Mouse (Mus musculus): ENCODE results near the gene Scn10a.

Scn10a gene

DNA sequence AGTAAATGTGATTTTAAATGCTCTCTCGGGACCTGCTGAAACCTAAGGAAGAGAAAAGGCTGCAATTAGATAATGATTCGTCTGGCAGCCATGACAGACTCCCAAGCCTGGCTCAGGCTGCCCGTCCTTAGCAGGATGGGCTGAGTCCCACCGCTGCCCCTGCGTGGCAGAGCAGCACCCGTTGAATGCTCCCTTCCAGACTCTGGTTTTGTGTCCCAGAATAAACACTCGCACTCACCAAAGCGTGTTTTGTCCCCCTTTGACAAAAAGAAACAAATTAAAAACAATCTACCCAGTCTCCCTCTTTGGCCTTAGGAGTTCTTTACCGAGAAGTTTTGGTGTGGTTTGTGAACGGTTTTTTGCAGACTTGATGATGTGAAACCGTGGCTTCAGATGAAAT, at the start of gene Scn10a:
Scn10a (minus strand) TSS at position 101 of the 400 bp plus-strand sequence.
- no peak for DNase-seq (ENCODE audit: low spot score)

DNA sequence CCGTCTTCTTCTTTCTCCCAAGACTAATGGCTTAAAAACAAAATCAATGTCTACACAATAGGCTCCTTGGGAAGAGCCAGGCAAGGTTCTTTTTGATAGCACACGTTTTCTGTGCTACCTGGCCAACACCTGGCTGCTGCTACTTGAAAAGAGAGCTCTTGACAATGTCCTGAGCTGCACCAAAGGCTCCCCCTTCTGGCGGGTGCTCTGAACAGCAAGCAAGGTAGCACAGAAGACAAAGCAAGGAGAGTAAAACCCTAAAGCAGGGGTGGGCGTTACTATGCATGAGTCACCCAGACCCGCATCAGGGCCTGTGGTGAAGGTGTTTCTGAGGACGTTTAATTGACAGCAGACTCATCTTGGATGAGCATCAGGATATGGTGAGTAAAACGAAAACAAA, 49.5 kb upstream of the Scn10a start:
- no peak for DNase-seq (ENCODE audit: low spot score)

DNA sequence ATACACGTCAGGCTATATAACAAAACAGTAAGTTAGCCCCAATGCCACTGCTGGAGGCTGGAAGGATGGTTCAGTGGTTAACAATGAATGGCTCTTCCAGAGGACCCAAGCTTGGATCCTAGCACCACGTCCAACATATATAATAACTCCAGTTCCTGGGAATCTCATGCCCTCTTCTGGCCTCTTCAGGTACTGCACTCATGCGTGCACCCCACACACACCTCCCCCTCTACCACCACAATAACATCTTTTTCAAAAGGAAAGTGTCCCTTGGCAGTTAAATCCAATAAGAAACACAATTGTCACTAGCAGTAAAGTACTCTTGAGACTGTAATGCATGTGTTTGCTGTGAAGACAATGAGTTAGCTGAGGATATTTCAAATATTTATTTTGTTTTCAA, 41.1 kb upstream of the Scn10a start:
- DNase-seq (ENCODE audit: low spot score) = no peak

DNA sequence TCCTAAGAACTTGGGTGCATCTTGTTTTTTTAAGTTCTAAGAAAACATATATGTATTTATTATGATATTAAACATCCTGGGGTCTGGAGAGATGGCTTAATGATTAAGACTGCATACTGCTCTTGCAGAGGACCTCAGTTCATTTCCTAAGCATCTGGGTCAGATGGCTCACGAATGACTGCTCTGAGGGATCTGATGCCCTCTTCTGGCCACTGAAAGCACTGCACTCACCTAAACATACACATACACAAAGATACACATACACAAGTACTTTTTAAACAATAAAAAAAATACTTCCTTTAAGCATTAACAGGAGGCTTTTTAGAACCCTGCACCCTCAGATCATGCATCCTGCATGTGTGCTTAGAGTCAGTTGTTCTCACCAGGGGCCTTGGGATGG, 40.3 kb upstream of the Scn10a start:
- no peak for DNase-seq (ENCODE audit: low spot score)

DNA sequence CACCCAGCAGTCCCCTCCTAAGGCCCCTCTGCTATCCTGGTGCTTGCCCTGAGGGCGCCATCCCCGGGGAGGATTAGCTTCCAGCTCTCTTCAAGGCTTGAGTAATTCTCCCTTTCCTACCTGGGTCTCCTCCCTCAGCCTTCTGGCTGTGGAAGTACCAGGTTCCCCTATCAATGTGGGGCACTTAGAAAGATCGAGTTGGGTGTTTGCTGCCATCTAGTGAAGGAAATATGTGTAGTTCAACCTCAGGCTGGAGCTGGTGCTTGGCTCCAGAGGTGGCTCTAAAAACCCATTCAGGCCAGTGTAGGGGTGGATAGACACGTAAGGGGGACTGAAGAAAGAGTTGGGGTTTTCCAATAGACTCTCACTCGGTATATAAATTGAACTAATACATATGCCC, 32.4 kb upstream of the Scn10a start:
- no peak for DNase-seq (ENCODE audit: low spot score)

DNA sequence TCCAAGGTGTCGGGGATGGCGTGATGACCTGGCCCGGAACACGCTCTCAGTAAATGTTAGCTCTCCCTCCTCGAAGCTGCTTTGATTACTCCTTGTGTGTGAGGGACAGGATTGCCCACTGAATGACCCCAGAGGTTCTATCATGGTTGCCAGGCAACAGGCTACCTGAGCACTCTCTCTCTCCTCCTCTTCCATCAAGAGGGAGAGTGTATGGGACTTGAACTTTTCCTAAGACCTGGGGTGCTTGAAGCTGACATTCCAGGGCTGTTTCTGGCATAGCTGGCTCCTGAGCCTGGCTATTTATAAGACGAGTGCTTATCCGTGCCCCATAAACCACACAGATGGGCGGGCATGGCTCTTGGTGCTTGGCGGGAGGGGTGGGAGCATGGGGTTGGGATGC, 30.0 kb upstream of the Scn10a start:
- no peak for DNase-seq (ENCODE audit: low spot score)

DNA sequence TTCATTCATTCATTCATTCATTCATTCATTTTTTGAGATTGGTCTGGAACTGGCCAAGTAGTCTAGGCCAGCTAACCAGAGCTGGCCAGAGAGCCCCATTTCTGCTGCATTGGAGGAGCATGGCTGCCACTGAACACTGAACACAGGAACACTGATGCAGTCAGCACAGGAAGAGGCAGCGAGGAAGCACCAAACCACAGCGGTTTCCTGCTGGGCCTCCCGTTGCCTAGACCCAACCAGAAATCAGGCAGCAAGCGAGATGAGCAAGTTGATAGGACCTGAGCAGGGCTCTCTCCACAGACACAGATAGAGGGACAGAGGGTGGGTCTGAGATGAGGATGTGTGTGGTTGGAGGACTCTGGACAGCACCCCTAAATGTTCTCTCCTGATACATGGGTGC, 24.8 kb upstream of the Scn10a start:
- DNase-seq (ENCODE audit: low spot score) = no peak

DNA sequence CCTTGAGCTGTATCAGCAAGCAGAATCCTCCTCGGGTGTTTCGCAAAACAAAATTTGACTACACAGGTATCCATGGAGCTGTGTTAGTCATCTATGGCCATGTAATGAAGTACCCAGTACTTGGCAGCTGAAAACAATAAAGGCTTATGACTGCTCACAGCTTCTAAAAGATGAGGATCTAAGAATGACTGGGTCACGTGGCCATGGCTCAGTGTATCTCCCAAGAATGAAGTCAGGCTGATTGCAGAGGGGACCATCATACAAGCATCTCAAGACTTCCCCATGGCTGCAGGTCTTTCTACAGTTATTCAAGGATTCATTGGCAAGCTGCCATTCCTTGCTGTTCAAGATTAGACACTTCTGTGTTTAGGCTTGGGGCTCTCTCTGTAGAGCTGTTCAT, 24.2 kb upstream of the Scn10a start:
- DNase-seq (ENCODE audit: low spot score) = no peak

DNA sequence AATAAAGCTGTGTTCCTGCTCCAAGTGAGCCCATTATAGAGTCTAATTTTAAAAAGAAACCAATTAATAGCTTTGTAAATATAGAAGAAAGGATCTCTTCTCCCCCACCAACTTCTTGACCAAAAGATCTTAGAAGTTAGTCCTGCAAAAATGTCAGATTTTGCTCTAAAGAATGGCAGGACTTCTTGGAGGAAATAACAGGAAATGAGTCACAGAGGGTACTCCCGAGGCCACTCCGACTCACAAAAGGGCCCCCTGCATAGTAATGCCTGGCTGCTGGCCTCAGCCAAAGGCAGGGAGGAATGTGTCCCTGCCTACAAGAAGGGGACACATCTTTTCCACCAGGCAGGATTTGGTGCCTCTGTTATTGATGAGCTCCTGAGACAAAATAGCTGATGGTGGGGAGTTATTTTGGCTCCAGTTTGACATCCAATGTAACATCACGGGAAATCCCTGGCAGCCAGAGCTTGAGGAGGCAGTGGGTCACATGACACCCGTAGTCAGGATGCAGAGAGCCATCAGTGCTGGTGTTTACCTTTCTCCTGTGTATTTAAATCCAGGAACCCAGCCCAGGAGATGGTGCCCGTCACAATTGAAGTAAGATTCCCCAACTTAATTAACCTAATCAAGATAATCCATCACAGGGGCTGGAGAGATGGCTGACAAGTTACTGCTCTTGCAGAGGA, 22.1 kb upstream of the Scn10a start:
- no peak for DNase-seq (ENCODE audit: low spot score)

DNA sequence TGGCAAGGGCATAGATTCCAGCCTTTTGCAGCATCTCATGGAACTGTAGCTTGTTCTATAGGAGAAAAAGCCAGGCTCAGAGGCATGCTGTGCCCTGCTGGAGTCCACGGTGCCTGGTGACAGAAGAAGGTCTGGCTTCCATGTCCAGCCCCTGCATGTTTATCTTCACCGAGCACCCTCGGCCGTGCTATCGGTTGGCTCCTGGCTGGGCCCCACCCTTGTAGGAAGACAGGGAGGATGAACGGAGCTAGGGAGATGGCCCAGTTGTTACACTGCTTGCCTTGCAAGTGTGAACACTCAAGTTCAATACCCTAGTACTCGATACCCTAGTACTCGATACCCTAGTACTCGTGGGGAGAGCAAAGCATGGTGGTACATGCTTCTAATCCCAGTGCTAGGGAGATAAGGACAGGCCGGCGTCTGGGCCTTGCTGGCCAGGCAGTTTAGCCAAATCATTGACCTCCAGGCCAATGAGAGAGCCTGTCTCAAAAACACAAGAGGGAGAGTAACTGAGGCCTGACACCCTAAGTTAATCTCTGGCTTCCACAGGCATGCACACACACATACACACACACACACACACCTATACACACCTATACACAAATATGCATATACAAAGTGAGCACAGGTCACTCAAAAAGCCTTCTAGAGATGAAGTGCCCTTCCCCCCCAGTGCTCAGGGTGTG, 9.4 kb upstream of the Scn10a start:
- DNase-seq (ENCODE audit: low spot score) = no peak

DNA sequence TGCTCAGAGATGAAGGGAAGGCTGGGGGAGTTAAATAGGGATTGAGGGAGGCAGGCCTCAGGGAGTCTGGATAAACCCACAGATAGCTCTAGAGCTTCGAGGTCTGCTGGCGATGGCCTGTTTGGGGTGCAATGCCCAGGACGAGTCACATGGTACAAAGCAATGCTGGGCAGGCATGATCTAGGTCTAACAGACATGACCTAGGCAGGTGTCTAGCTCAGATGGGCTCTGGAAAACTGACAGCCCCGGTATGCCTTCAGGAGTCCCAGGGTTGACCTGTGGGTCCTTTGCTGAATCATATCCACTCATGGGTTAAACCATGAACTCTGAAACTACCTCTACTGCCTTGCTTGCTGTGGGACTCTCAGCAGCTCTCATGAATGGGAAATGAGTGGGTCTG, 7.9 kb upstream of the Scn10a start:
- no peak for DNase-seq (ENCODE audit: low spot score)

DNA sequence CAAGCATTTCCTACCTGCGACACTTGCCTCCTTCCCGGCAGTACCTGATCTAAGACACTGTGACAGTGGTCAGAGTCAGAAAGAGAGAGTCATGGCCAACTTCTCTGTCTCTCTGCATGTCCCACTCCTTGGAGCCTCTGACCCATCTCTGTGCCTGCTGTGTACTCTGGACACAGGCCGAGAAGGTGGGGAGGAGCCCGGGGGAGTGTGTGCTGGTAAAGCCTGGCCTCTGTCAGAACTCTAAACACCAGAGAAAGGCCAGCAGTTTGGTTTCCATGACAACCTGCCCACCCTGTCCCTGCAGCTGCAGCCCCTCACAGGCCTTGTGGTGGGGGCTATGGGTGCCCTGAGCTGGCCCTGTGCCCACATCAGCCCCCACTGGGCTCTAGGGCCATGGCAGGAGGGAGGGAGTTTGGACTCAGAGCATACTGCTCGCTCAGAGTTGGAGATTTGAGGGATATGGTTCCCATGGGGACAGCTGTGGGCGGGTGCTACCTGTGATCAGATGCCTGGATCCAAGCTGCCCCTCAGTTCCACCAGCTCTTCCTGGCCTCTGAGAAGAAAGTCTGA, 6.3 kb upstream of the Scn10a start:
- no peak for DNase-seq (ENCODE audit: low spot score)

DNA sequence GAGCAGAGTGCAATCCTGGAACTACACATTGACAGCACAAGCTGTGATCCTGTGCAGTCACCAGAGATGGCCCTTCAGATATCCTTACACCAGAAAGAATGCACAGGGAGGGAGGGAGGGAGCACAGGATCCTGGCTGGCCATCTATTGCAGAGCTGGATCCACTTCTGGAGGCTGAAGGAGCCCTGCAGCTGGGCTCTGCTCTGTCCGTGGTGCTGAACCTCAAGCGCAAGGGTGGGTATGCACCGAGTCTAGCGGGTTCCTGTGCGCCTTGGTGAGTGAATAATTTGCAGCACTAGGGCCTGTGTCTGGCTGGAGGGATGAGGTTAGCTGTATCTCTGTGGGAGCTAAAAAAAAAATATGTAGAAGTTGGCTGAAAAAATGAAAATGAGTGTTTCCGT, 12.4 kb downstream of the Scn10a start:
- peak; percentile 52 for DNase-seq (ENCODE audit: low spot score)

DNA sequence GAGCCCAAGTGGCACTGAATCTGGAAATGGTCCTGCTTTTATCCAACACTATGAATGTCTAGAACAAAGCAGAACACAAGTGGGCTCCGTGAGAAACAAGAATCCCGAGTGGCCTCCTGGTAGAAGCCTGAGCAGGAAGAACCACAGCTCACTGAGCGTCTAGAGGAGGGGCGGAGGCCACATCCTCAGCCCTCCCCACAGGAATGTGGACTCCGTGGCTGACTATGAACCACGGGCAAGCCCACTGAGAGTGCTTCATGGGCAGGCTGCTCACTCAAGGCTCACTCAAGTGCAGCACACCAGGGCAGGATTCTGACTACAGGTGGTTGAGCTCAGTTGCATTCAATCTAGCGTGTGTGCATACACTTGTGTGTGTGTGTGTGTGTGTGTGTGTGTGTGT, 27.6 kb downstream of the Scn10a start:
- DNase-seq (ENCODE audit: low spot score) = no peak

DNA sequence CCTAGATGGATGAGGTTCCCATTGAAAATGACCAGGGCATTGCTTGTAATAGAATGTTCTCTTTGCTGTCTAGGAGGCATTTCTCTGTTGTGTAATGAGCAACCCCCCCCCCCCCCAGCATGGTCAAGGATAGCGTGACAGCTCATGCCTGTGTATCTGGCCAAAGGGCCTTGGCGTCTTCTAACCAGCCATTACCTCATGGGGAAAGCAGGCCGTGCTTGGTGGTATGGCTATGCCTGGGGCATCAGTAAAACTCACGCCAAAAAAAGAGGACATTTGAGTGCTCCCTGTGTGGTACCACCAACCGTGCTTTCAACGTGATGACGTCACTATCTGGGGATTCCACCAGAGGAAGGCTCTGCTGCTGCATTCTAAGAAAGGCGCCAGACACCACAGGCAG, 28.1 kb downstream of the Scn10a start:
- DNase-seq (ENCODE audit: low spot score) = no peak

DNA sequence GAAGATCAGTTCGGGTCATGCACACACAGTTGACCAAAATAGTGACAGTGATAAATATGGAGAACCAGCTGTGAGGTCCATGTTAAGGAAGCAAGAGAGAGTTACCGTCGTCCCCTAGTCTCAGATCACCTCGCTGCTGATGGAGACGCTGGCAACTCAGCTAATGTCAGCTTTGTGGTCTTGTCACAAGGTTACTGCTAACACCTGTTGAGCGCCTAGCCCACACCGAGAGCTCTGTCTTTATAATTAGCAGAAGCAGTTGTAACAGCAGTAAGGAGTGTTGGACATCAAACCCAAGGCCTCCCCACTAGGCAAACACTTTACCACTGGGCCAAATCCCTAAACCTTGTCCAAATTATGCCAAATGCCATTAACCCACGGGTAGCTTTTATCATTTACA, 31.2 kb downstream of the Scn10a start:
- DNase-seq (ENCODE audit: low spot score) = no peak

DNA sequence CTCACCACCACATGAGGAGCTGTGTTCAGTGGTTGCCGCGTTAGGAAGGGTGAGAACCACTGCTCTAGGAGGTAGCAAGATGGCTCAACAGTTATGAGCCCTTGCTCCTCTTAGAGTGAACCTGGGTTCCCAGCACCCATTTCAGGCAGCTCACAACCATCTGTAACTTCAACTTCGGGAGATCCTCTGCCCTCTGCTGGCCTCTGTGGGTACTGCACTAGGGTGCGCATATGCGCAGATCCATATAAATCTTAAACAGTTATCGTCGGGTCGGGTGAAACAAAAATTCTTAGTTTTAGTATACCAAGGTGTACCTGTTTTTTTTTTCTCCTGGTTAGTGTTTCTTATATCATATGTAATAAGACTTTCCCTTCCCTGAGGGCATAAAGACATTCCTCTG, 32.9 kb downstream of the Scn10a start:
- no peak for DNase-seq (ENCODE audit: low spot score)

DNA sequence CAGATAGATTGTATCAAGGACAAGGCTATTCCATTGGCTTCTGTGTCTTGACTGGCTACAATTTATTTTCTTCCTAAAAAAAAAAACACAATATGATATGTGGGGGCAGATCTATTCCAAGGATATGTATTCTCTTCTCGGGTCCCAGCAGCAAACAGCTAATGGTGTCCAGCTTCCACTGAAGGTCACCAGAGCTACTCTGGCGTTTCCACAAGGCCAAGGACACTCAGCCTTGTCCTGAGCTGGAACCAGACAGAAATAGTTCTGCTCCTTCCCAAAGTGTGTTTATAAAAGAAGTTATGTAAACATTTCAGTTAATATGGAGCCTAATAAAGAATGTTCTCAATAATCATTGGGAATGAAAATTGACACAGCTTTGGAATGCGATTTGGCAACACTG, 38.2 kb downstream of the Scn10a start:
- DNase-seq (ENCODE audit: low spot score) = peak; percentile 66

DNA sequence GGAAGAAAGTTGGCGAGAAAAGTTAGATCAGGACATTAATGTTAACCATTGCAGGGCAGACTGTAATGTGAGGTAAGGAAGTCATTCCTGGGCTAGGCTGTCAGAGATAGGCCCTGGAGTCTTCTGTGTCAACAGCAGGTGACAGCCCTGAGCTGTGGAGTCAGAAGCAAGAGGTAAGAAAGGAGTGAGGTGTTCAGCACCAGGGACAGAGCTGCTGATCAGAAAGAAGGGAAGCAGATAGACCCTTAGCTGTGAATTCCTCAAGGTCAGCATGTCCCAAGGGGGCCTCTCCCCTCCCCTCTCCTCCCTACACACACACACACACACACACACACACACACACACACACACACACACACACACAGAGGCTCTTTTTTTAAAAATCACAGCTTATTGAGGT, 55.0 kb downstream of the Scn10a start:
- DNase-seq (ENCODE audit: low spot score) = no peak

DNA sequence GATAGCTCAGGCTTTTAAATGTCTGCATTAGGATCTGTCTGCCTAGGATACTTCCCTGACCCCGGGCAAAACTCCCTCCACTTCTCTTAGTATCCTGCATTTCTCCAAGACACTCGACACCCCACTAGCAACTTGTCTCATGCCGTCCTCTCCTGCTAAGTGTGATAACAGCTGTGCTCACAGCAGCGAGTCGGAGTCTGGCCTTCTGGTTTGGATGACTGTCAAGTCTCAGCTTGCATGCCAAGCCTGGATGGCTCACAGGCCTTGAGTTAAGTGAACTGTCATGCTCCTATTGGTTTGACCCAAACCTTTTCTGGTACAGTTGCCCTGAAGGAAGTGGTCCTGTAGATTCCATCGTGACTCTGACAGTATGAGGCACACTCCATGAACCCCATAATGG, 63.0 kb downstream of the Scn10a start:
- no peak for DNase-seq (ENCODE audit: low spot score)

DNA sequence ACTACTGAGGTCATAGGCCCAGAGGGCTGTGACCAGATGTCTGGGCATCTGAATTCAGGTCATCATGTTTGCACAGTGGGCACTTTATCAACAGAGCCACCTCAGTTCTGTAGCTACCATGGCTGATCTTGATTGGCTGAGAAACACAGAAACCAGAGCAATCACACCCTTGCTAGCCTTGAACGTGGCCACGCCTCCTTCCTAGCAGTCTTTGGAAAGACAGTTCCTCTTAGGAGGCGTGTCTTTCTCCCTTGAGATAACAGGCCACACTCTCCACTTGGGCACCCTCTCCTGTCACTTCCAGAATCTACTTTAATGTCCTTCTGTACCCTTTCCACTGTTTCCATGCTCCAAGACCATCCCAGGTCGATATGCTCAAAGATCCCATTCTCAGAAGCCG, 65.4 kb downstream of the Scn10a start:
- no peak for DNase-seq (ENCODE audit: low spot score)

DNA sequence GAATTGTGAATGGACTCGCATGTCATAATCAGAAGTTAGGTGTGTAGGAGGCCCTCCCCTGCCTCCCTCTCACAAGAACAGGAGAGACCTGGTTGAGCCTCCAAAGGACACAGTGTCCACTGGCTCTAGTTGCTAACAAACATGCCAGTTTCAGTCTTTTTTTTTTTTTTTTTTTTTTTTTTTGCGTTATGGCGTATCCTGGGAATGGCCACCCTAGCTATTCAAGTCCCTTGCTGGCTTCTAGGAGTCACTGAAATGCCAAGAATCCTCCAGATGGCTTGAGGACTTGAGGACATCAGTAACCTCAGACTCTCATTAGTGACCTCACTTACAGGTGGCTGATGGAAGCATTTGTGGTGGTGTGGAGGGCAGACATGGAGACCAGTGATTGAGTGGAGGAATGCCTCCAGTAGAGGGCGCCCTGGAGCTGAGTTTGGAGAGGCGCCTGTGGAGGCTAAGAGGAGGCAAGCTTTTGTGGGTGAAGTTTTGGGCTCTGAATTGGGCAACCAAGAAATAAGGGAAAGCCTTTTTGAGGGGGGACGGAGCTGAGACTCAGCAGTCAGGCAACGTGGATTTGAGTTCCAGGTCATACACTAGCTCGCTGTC, 72.1 kb downstream of the Scn10a start:
- no peak for DNase-seq (ENCODE audit: low spot score)

DNA sequence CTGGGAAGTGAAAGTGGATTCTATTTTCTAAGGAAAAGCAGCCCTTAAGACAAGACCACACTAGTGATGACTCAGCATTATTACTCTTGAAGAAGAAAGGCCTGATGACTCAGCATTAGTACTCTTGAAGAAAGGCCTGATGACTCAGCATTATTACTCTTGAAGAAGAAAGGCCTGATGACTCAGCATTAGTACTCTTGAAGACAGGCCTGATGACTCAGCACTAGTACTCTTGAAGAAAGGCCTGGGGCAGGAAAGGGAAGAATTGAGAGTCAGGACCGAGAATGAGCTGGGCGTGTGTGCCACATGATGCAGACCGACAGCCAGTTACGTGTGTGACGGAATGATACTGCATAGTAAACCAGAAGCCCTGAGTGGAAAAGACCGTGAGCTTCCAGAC, 77.1 kb downstream of the Scn10a start:
- no peak for DNase-seq (ENCODE audit: low spot score)

Measured in ovary, adult 18-20 months (tissue).